Mouse (Mus musculus) forebrain, embryonic 11.5 days (tissue): Measurements from ENCODE around the gene Ulk4. TPM values are rescaled to one million over a fixed set of nuclear protein-coding genes. Genes with fewer than 3 reads are reported as not detected.

Experiments
- ATAC-seq: fragments of 200-750 bp; cut with Nextera tagmentation; replicated peaks from 2 replicates; pipeline ENCODE4 v1.8.0; 2017; ENCODE audit warnings: moderate TSS enrichment; ENCODE audit not compliant: low FRiP score
- DNase-seq: peaks from one replicate; pipeline ENCODE4 v3.0.0-alpha.2; 2017; ENCODE audit warnings: low spot score
- H3K27ac ChIP-seq: fragments of 300-500 bp; sonication (generic); 2 replicates; pipeline ENCODE4 v1.5.1; 2014; ENCODE audit warnings: low read depth, low read length
- H3K27me3 ChIP-seq: fragments of 300-500 bp; sonication (generic); 2 replicates; pipeline ENCODE4 v1.6.1; 2014; ENCODE audit warnings: mild to moderate bottlenecking, low read length, mixed read lengths; ENCODE audit not compliant: control insufficient read depth, insufficient read depth
- H3K36me3 ChIP-seq: fragments of 300-500 bp; sonication (generic); 2 replicates; pipeline ENCODE4 v1.6.1; 2014; ENCODE audit warnings: mild to moderate bottlenecking, low read length, moderate library complexity, mixed read lengths; ENCODE audit not compliant: control insufficient read depth, insufficient read depth
- H3K4me1 ChIP-seq: fragments of 300-500 bp; sonication (generic); replicated peaks from 2 replicates; pipeline ENCODE4 v1.6.1; 2014; ENCODE audit warnings: low read length, mixed read lengths; ENCODE audit not compliant: control insufficient read depth, insufficient read depth
- H3K4me2 ChIP-seq: fragments of 300-500 bp; sonication (generic); 2 replicates; pipeline ENCODE4 v1.6.1; 2014; ENCODE audit warnings: low read depth, mild to moderate bottlenecking, low read length, moderate library complexity, mixed read lengths; ENCODE audit not compliant: severe bottlenecking
- H3K4me3 ChIP-seq: fragments of 300-500 bp; sonication (generic); 2 replicates; pipeline ENCODE4 v1.5.1; 2014; ENCODE audit warnings: low read depth, low read length
- H3K9ac ChIP-seq: fragments of 300-500 bp; sonication (generic); 2 replicates; pipeline ENCODE4 v1.6.1; 2014; ENCODE audit warnings: low read length
- H3K9me3 ChIP-seq: fragments of 300-500 bp; sonication (generic); 2 replicates; pipeline ENCODE4 v1.6.1; 2016; ENCODE audit warnings: low read length, mixed read lengths; ENCODE audit not compliant: control insufficient read depth
- WGBS: fragments of 180-500 bp; shearing (Covaris S2); extraction: QIAGEN DNeasy Blood & Tissue Kit; methylation state at CpG from one replicate; pipeline ENCODE4 v1.1.7; 2014; 5-methylcytosine and 5-hydroxymethylcytosine counted together
- polyA plus RNA-seq: library from polyadenylated mRNA; unstranded; fragments of >200 nt; fragmentation: Nextera tagmentation; extraction: Ambion mirVana; gene quantifications from 2 replicates; pipeline ENCODE4 v1.2.1, GENCODE M21; 2014

Gene Ulk4
- polyA plus RNA-seq, 1 experiment from 2014 or later: 163 TPM

- 16% methylated on average over 14 of the region's 14 CpGs for WGBS
Observed at GRCm38 (mm10) chr9:121314541-121315152, 37.6 kb upstream of the Ulk4 start.

GRCm38 (mm10) chr9:121313656-121314374, 36.8 kb upstream of the Ulk4 start:
- H3K27ac ChIP-seq: peak overlapping the region; percentile 99
- no peaks in the 10 kb centered on the region; the same call in 1 of the 2 replicates for H3K36me3 ChIP-seq
- ATAC-seq (peak; percentile 87), DNase-seq (peak; percentile 90)
- under 1% methylated on average over 21 of the region's 21 CpGs for WGBS
- H3K9me3 ChIP-seq: no peaks in the 10 kb centered on the region
- H3K27me3 ChIP-seq: no peaks in the 10 kb centered on the region
- H3K4me1 ChIP-seq: peaks cover 41% of the 10 kb centered on the region
- H3K4me2 ChIP-seq: peak overlapping the region; percentile 54
- peak overlapping the region; percentile 21 for H3K4me3 ChIP-seq
- peak overlapping the region; percentile 58 for H3K9ac ChIP-seq

More at GRCm38 (mm10) chr9:121314541-121315152, 37.6 kb upstream of the Ulk4 start:
- peak overlapping the region; percentile 21 for H3K4me3 ChIP-seq
- peak overlapping the region; percentile 58 for H3K9ac ChIP-seq
- DNase-seq: no peak
- no peaks in the 10 kb centered on the region for H3K9me3 ChIP-seq
- H3K4me2 ChIP-seq: peak overlapping the region; percentile 54
- no peaks in the 10 kb centered on the region; the same call in 1 of the 2 replicates for H3K36me3 ChIP-seq
- peak overlapping the region; percentile 99 for H3K27ac ChIP-seq
- no peak for ATAC-seq
- H3K4me1 ChIP-seq: peaks cover 43% of the 10 kb centered on the region
- H3K27me3 ChIP-seq: no peaks in the 10 kb centered on the region

- Histone ChIP-seq H3K36me3 (no peaks in the 10 kb centered on the region), H3K4me2 (peak overlapping the region; percentile 21; the same call in 1 of the 2 replicates), H3K4me3 (no peak overlapping the region)
Observed at GRCm38 (mm10) chr9:121312237-121312891, 35.4 kb upstream of the Ulk4 start.

GRCm38 (mm10) chr9:121311846-121312236, 34.8 kb upstream of the Ulk4 start:
- Histone ChIP-seq H3K4me1 (peaks cover 41% of the 10 kb centered on the region), H3K27me3 (no peaks in the 10 kb centered on the region), H3K27ac (peak overlapping the region; percentile 99), H3K4me2 (no peak overlapping the region), H3K9me3 (no peaks in the 10 kb centered on the region), H3K4me3 (no peak overlapping the region), H3K36me3 (no peaks in the 10 kb centered on the region), H3K9ac (no peak overlapping the region; the same call in 1 of the 2 replicates)
- DNase-seq (peak; percentile 47), ATAC-seq (no peak)
- WGBS: 69% methylated on average over 6 of the region's 6 CpGs

More at GRCm38 (mm10) chr9:121312237-121312891, 35.4 kb upstream of the Ulk4 start:
- Histone ChIP-seq H3K9me3 (no peaks in the 10 kb centered on the region), H3K9ac (no peak overlapping the region; the same call in 1 of the 2 replicates), H3K27ac (peak overlapping the region; percentile 99), H3K4me1 (peaks cover 41% of the 10 kb centered on the region), H3K27me3 (no peaks in the 10 kb centered on the region)
- ATAC-seq: peak; percentile 56
- peak; percentile 68 for DNase-seq
- 38% methylated on average over 10 of the region's 10 CpGs for WGBS

- H3K27me3 ChIP-seq: no peaks in the 10 kb centered on the region
- H3K4me2 ChIP-seq: no peak overlapping the region
- no peaks in the 10 kb centered on the region for H3K9me3 ChIP-seq
- no peak for ATAC-seq
- DNase-seq: peak; percentile 52
- H3K4me1 ChIP-seq: peaks cover 34% of the 10 kb centered on the region
- no peaks in the 10 kb centered on the region for H3K36me3 ChIP-seq
- 75% methylated on average over 7 of the region's 7 CpGs for WGBS
- no peak overlapping the region for H3K9ac ChIP-seq
- H3K27ac ChIP-seq: 0 out of 2 replicates have a peak overlapping the region, but pooled peaks have one; percentile 21
- H3K4me3 ChIP-seq: no peak overlapping the region
Observed at GRCm38 (mm10) chr9:121310501-121310900, 33.5 kb upstream of the Ulk4 start.

GRCm38 (mm10) chr9:121309287-121309686, 32.3 kb upstream of the Ulk4 start:
- Histone ChIP-seq H3K36me3 (no peaks in the 10 kb centered on the region), H3K4me1 (peaks cover 24% of the 10 kb centered on the region), H3K4me3 (no peak overlapping the region), H3K9ac (no peak overlapping the region), H3K27me3 (no peaks in the 10 kb centered on the region), H3K4me2 (no peak overlapping the region), H3K9me3 (no peaks in the 10 kb centered on the region), H3K27ac (no peak overlapping the region)
- ATAC-seq: no peak
- 38% methylated on average over 4 of the region's 4 CpGs for WGBS
- DNase-seq: no peak

- Histone ChIP-seq H3K4me1 (peaks cover 24% of the 10 kb centered on the region), H3K4me2 (no peak overlapping the region), H3K4me3 (no peak overlapping the region), H3K27ac (no peak overlapping the region), H3K9ac (no peak overlapping the region), H3K27me3 (no peaks in the 10 kb centered on the region), H3K9me3 (no peaks in the 10 kb centered on the region), H3K36me3 (no peaks in the 10 kb centered on the region)
- ATAC-seq: no peak
- WGBS: 92% methylated on average over 4 of the region's 4 CpGs
- no peak for DNase-seq
Observed at GRCm38 (mm10) chr9:121305456-121305855, 28.5 kb upstream of the Ulk4 start.

GRCm38 (mm10) chr9:121304520-121304919, 27.5 kb upstream of the Ulk4 start:
- Histone ChIP-seq H3K9me3 (no peaks in the 10 kb centered on the region), H3K4me2 (no peak overlapping the region), H3K27ac (0 out of 2 replicates have a peak overlapping the region, but pooled peaks have one; percentile 85), H3K4me1 (peaks cover 34% of the 10 kb centered on the region), H3K9ac (no peak overlapping the region), H3K27me3 (no peaks in the 10 kb centered on the region), H3K36me3 (no peaks in the 10 kb centered on the region), H3K4me3 (no peak overlapping the region)
- ATAC-seq (0 out of 2 replicates have a peak, but pooled peaks have one; percentile 1), DNase-seq (no peak)
- WGBS: 61% methylated on average over 10 of the region's 10 CpGs
